Mouse (Mus musculus): ENCODE results near the gene Myd88. TPM values are rescaled to one million over a fixed set of nuclear protein-coding genes. Genes with fewer than 3 reads are reported as not detected.
"Not testable (repeated sequence)": the region's sequence is repeated elsewhere in the genome, so short reads cannot be mapped to it uniquely, and the experiment has no call there.

Gene Myd88
- 1 to 10 TPM; 4.6 to 5.5 TPM for total RNA-seq (2021)
- long read RNA-seq, experiment 1, transcript Myd88-201 (6 exons, 1,960 nt): major isoform, 7 of 9 reads
- long read RNA-seq, experiment 1, partial matches to known transcripts: 0 of 9 reads
- long read RNA-seq, experiment 1, other reads (novel, unspliced or antisense): 2 of 9 reads
- long read RNA-seq, experiment 2, partial matches to known transcripts: 0 of 3 reads
- long read RNA-seq, experiment 2, other reads (novel, unspliced or antisense): 0 of 3 reads

GRCm38 (mm10) chr9:119340909-119341816, at the start of gene Myd88:
TSS of gene Myd88 (minus strand) at chr9:119341411.
- H3K27ac ChIP-seq: peak within 1 kb of the TSS; percentile 88
- intact Hi-C loops (cut with DNase I): loop anchor here (1.0 to 5.0 kb wide), 2 partner anchors 19 to 61 kb away; partner anchors contain the start of genes Acvr2b and Oxsr1
- peak within 1 kb of the TSS; percentile 79 for H3K4me3 ChIP-seq
- TF ChIP-seq CTCF (IDR thresholded peaks at IDR 0.05): no peak
- peak; percentile 89 to 93 for DNase-seq (ENCODE audit: extremely low spot score in 1 of 2, low spot score in 2 of 2)

- no peak overlapping the region for H3K4me3 ChIP-seq
- no peak overlapping the region for H3K27ac ChIP-seq
- no peak for TF ChIP-seq CTCF (IDR thresholded peaks at IDR 0.05)
- intact Hi-C loops (cut with DNase I): no loop called here
- DNase-seq (ENCODE audit: extremely low spot score in 1 of 2, low spot score in 2 of 2): no peak
Observed at GRCm38 (mm10) chr9:119390214-119390613, 49.0 kb upstream of the Myd88 start.

GRCm38 (mm10) chr9:119388956-119389355, 47.7 kb upstream of the Myd88 start:
- no peak overlapping the region for H3K4me3 ChIP-seq
- intact Hi-C loops (cut with DNase I): no loop called here
- no peak overlapping the region for H3K27ac ChIP-seq
- no peak for DNase-seq (ENCODE audit: extremely low spot score in 1 of 2, low spot score in 2 of 2)
- no peak for TF ChIP-seq CTCF (IDR thresholded peaks at IDR 0.05)

- Histone ChIP-seq H3K4me3 (no peak overlapping the region), H3K27ac (no peak overlapping the region)
- TF ChIP-seq CTCF (IDR thresholded peaks at IDR 0.05): no peak
- peak in 1 of 2 experiments; percentile 26 for DNase-seq (ENCODE audit: extremely low spot score in 1 of 2, low spot score in 2 of 2)
- intact Hi-C loops (cut with DNase I): no loop called here
Observed at GRCm38 (mm10) chr9:119382603-119383002, 41.4 kb upstream of the Myd88 start.

- no peak overlapping the region for H3K27ac ChIP-seq
- intact Hi-C loops (cut with DNase I): no loop called here
- no peak for DNase-seq (ENCODE audit: extremely low spot score in 1 of 2, low spot score in 2 of 2)
- TF ChIP-seq CTCF (IDR thresholded peaks at IDR 0.05): no peak
- H3K4me3 ChIP-seq: no peak overlapping the region
Observed at GRCm38 (mm10) chr9:119378231-119378630, 37.0 kb upstream of the Myd88 start.

GRCm38 (mm10) chr9:119375556-119375955, 34.3 kb upstream of the Myd88 start:
- Histone ChIP-seq H3K27ac (no peak overlapping the region), H3K4me3 (no peak overlapping the region)
- intact Hi-C loops (cut with DNase I): no loop called here
- no peak for DNase-seq (ENCODE audit: extremely low spot score in 1 of 2, low spot score in 2 of 2)
- no peak for TF ChIP-seq CTCF (IDR thresholded peaks at IDR 0.05)

- Histone ChIP-seq H3K27ac (no peak overlapping the region), H3K4me3 (no peak overlapping the region)
- no peak for DNase-seq (ENCODE audit: extremely low spot score in 1 of 2, low spot score in 2 of 2)
- intact Hi-C loops (cut with DNase I): no loop called here
- TF ChIP-seq CTCF (IDR thresholded peaks at IDR 0.05): no peak
Observed at GRCm38 (mm10) chr9:119375008-119375407, 33.8 kb upstream of the Myd88 start.

GRCm38 (mm10) chr9:119371251-119371650, 30.0 kb upstream of the Myd88 start:
- Histone ChIP-seq H3K4me3 (no peak overlapping the region), H3K27ac (no peak overlapping the region)
- intact Hi-C loops (cut with DNase I): no loop called here
- no peak for DNase-seq (ENCODE audit: extremely low spot score in 1 of 2, low spot score in 2 of 2)
- no peak for TF ChIP-seq CTCF (IDR thresholded peaks at IDR 0.05)

- DNase-seq (ENCODE audit: extremely low spot score in 1 of 2, low spot score in 2 of 2); H3K4me3 ChIP-seq; intact Hi-C loops (cut with DNase I); H3K27ac ChIP-seq: not testable (repeated sequence)
- peak; percentile 18; the same call in 1 of the 2 replicates for TF ChIP-seq CTCF (IDR thresholded peaks at IDR 0.05)
Observed at GRCm38 (mm10) chr9:119370770-119371169, 29.6 kb upstream of the Myd88 start.

- no peak for DNase-seq (ENCODE audit: extremely low spot score in 1 of 2, low spot score in 2 of 2)
- TF ChIP-seq CTCF (IDR thresholded peaks at IDR 0.05): no peak
- intact Hi-C loops (cut with DNase I): no loop called here
- Histone ChIP-seq H3K4me3 (no peak overlapping the region), H3K27ac (no peak overlapping the region)
Observed at GRCm38 (mm10) chr9:119368367-119368766, 27.2 kb upstream of the Myd88 start.

GRCm38 (mm10) chr9:119365284-119365683, 24.1 kb upstream of the Myd88 start, which contains the start of gene Slc22a14:
TSS of gene Slc22a14 (minus strand) at chr9:119365553.
- DNase-seq (ENCODE audit: extremely low spot score in 1 of 2, low spot score in 2 of 2): peak in 1 of 2 experiments; percentile 20
- Histone ChIP-seq H3K27ac (no peak within 1 kb of the TSS), H3K4me3 (no peak within 1 kb of the TSS)
- intact Hi-C loops (cut with DNase I): no loop called here
- TF ChIP-seq CTCF (IDR thresholded peaks at IDR 0.05): no peak

GRCm38 (mm10) chr9:119363229-119363628, 22.0 kb upstream of the Myd88 start:
- Histone ChIP-seq H3K4me3 (no peak overlapping the region), H3K27ac (no peak overlapping the region)
- no peak for DNase-seq (ENCODE audit: extremely low spot score in 1 of 2, low spot score in 2 of 2)
- intact Hi-C loops (cut with DNase I): no loop called here
- no peak for TF ChIP-seq CTCF (IDR thresholded peaks at IDR 0.05)
